Mouse (Mus musculus) myocyte (in vitro differentiated cells): Measurements from ENCODE around the gene Psmb1. TPM values are rescaled to one million over a fixed set of nuclear protein-coding genes. Genes with fewer than 3 reads are reported as not detected.
"Not testable (repeated sequence)": the region's sequence is repeated elsewhere in the genome, so short reads cannot be mapped to it uniquely, and the experiment has no call there.

Experiments used
- H3K27me3 ChIP-seq: one replicate; pipeline ENCODE4 v1.6.1; 2011; ENCODE audit not compliant: control insufficient read depth, insufficient read depth, insufficient read length
- H3K36me3 ChIP-seq: one replicate; pipeline ENCODE4 v1.6.1; 2011; ENCODE audit not compliant: control insufficient read depth, insufficient read depth
- H3K4me2 ChIP-seq: one replicate; pipeline ENCODE4 v1.6.1; 2011; ENCODE audit warnings: low read depth, control low read depth
- H3K4me3 ChIP-seq: one replicate; pipeline ENCODE4 v1.5.1; 2011; ENCODE audit warnings: mild to moderate bottlenecking, control low read depth, moderate library complexity
- H3K79me2 ChIP-seq: one replicate; pipeline ENCODE4 v1.6.1; 2011; ENCODE audit not compliant: control insufficient read depth, insufficient read depth
- H3ac ChIP-seq: one replicate; pipeline ENCODE4 v1.6.1; 2011; ENCODE audit not compliant: control insufficient read depth, insufficient read length
- CEBPB ChIP-seq: IDR thresholded peaks from 2 replicates; pipeline ENCODE4 v1.6.1; 2011; ENCODE audit warnings: mild to moderate bottlenecking, moderate library complexity; ENCODE audit not compliant: poor library complexity, insufficient read depth, severe bottlenecking
- E2F4 ChIP-seq: IDR thresholded peaks from one replicate; pipeline ENCODE4 v1.6.1; 2011; ENCODE audit warnings: mild to moderate bottlenecking, control low read depth, moderate library complexity; ENCODE audit not compliant: insufficient read depth
- MAX ChIP-seq: IDR thresholded peaks from one replicate; pipeline ENCODE4 v1.6.1; 2011; ENCODE audit warnings: low read depth, mild to moderate bottlenecking, control low read depth
- MYOD1 ChIP-seq, 3 experiments: IDR thresholded peaks; one replicate each; pipeline ENCODE4 v1.6.1; 2011; ENCODE audit warnings: control low read depth in 2 of 3, low read depth in 2 of 3, mild to moderate bottlenecking in 2 of 3, moderate library complexity in 1 of 3; ENCODE audit not compliant: insufficient read length in 2 of 3, control insufficient read depth in 1 of 3
- MYOG ChIP-seq, 3 experiments: IDR thresholded peaks; one replicate each; pipeline ENCODE4 v1.6.1; 2011; ENCODE audit warnings: control low read depth in 2 of 3, low read depth in 2 of 3, mild to moderate bottlenecking in 2 of 3; ENCODE audit not compliant: insufficient read length in 2 of 3, control insufficient read depth in 1 of 3, insufficient read depth in 1 of 3
- POLR2A ChIP-seq: IDR thresholded peaks from one replicate; pipeline ENCODE4 v1.6.1; 2011; ENCODE audit warnings: low read depth, mild to moderate bottlenecking, control low read depth, moderate library complexity; ENCODE audit not compliant: insufficient read length
- POLR2AphosphoS2 ChIP-seq: IDR thresholded peaks from one replicate; pipeline ENCODE4 v1.6.1; 2011; ENCODE audit warnings: low read depth, control low read depth; ENCODE audit not compliant: insufficient read length
- REST ChIP-seq: IDR thresholded peaks from one replicate; pipeline ENCODE4 v1.6.1; 2011; ENCODE audit warnings: mild to moderate bottlenecking, control low read depth, moderate library complexity; ENCODE audit not compliant: insufficient read depth, insufficient read length
- SRF ChIP-seq: IDR thresholded peaks from one replicate; pipeline ENCODE4 v1.6.1; 2011; ENCODE audit warnings: low read depth; ENCODE audit not compliant: control insufficient read depth, insufficient read length
- TCF12 ChIP-seq: IDR thresholded peaks from one replicate; pipeline ENCODE4 v1.6.1; 2011; ENCODE audit warnings: mild to moderate bottlenecking, control low read depth; ENCODE audit not compliant: poor library complexity, insufficient read depth, severe bottlenecking
- TCF3 ChIP-seq: IDR thresholded peaks from one replicate; pipeline ENCODE4 v1.6.1; 2011; ENCODE audit warnings: low read depth, control low read depth; ENCODE audit not compliant: insufficient read length
- USF1 ChIP-seq: IDR thresholded peaks from one replicate; pipeline ENCODE4 v1.6.1; 2011; ENCODE audit warnings: low read depth, mild to moderate bottlenecking, control low read depth, moderate library complexity
- polyA plus RNA-seq: library from polyadenylated mRNA; unstranded; fragments of >200 nt; fragmentation: generic; extraction: Trizol; gene quantifications from one replicate; pipeline ENCODE4 v1.2.1, GENCODE M21; 2012; ENCODE audit warnings: missing spikeins

Gene Psmb1
- polyA plus RNA-seq, 1 experiment = 220 TPM

DNA sequence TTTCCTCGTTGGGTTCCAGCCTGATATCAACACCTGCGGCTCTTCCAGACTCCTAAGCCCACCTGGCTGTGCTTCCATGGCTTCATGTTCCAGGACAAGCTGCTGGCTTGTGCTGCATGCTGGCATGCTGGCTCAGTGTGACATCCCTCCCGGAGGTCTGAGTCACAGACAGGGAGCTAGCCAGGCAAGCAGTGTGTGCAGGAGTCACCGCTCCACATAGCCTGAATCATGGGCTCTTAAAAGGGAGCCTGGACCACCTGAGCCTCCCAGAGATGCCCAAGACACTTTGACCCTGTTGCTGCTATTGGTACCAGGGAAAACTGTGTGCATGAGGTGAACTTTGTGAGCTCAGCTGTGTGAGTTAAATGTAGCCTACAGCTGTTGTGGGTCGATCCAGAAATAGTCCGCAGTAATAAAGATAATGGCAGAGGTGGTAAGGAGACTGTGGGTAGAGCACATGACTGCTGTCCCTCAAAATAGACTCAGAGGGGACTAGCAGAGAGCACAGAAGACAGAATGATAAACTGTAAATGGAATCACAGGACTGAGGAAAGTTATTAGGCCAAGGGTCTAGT is 37.5 kb downstream of the Psmb1 start:
- Histone ChIP-seq H3ac (no peak overlapping the region), H3K79me2 (no peaks in the 10 kb centered on the region), H3K4me2 (peak overlapping the region; percentile 38), H3K27me3 (no peaks in the 10 kb centered on the region), H3K4me3 (no peak overlapping the region), H3K36me3 (no peaks in the 10 kb centered on the region)
- TF ChIP-seq MYOG (IDR thresholded peaks at IDR 0.05; ENCODE audit: control insufficient read depth in 1 of 3, insufficient read depth in 1 of 3, insufficient read length in 2 of 3, low read depth in 2 of 3) (peak in 2 of 3 experiments; percentile 80 to 99), POLR2AphosphoS2 (no peak), TCF12 (peak; percentile 92), USF1 (peak; percentile 36), POLR2A (no peak), E2F4 (no peak), TCF3 (peak; percentile 37), MAX (no peak), REST (no peak), MYOD1 (IDR thresholded peaks at IDR 0.05; ENCODE audit: control insufficient read depth in 1 of 3, insufficient read length in 2 of 3, low read depth in 2 of 3) (peak; percentile 81 to 90 (median 82)), CEBPB (no peak), SRF (no peak)

DNA sequence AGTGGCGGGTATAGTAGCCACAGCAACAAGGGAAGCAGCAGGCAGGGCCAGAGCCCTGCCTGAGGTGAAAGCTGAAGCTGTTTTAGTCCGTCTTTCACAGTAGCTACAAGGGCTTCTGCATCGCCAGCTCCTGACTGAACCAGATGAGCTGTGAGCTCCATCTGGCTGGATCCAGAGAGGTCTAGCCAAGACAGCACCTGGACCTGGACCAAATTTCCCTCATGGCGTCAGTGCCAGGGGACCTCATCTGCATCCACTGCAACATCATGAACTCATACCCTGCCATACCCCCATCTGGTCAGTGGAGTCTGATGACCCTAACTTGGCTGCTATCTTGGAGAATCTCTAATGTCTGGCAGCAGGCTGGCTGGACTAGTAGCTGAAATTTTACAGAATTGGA is 39.8 kb downstream of the Psmb1 start:
- Histone ChIP-seq H3K27me3 (no peaks in the 10 kb centered on the region), H3K4me3 (no peak overlapping the region), H3K79me2 (no peaks in the 10 kb centered on the region), H3K4me2 (no peak overlapping the region), H3K36me3 (no peaks in the 10 kb centered on the region), H3ac (no peak overlapping the region)
- TF ChIP-seq TCF3 (no peak), SRF (no peak), E2F4 (no peak), MYOD1 (IDR thresholded peaks at IDR 0.05; ENCODE audit: control insufficient read depth in 1 of 3, insufficient read length in 2 of 3, low read depth in 2 of 3) (peak in 1 of 3 experiments; percentile 3), TCF12 (no peak)

DNA sequence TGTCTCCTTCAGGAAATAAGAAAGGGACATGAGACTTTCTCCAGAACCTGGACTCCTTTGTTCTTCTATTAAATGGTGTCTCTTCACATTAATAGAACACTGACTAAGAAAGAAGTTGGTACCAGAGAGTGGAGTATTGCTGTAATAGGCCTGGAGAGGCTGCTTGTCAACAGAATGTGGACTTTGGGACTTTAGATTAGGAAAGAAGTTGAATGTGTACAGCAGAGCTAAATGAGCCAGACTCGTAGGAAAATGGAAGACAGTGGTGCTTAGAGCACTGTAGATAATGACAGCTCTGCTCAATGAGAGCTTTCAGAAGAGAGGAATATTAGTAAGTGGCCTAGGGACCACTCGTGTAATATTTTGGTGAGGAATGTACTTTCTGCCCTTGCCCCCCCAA is 43.0 kb downstream of the Psmb1 start:
- Histone ChIP-seq H3K27me3 (peaks cover 3% of the 10 kb centered on the region), H3K79me2 (no peaks in the 10 kb centered on the region), H3K4me3 (no peak overlapping the region), H3K4me2 (no peak overlapping the region), H3ac (no peak overlapping the region), H3K36me3 (no peaks in the 10 kb centered on the region)
- TF ChIP-seq MAX (no peak), POLR2A (no peak), TCF3 (no peak), MYOG (IDR thresholded peaks at IDR 0.05; ENCODE audit: control insufficient read depth in 1 of 3, insufficient read depth in 1 of 3, insufficient read length in 2 of 3, low read depth in 2 of 3) (no peak), POLR2AphosphoS2 (no peak), CEBPB (no peak), TCF12 (no peak), REST (no peak), SRF (no peak), USF1 (no peak), E2F4 (no peak), MYOD1 (IDR thresholded peaks at IDR 0.05; ENCODE audit: control insufficient read depth in 1 of 3, insufficient read length in 2 of 3, low read depth in 2 of 3) (no peak)

DNA sequence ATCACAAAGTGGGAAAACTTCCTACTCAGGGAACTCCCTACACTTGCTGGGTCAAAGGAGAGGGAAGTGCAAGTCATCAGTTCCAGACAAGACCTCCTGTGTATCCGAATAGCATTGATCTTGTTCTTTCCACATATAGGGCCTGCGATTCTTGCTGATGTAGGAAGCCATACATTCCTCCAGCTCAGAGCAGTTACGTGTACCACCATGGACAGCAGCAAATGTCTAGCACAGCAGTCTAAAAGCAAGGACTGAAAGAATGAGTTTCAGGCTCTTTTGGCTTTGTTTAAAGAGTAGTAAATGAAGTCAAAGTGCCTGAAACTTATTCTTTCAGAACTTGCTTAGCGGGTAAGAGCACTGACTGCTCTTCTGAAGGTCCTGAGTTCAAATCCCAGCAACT is 44.3 kb downstream of the Psmb1 start:
- peaks cover 3% of the 10 kb centered on the region for H3K27me3 ChIP-seq
- H3K79me2 ChIP-seq = no peaks in the 10 kb centered on the region
- no peak overlapping the region for H3K4me3 ChIP-seq
- H3K36me3 ChIP-seq = no peaks in the 10 kb centered on the region
- H3ac ChIP-seq = no peak overlapping the region
- no peak overlapping the region for H3K4me2 ChIP-seq
- TF ChIP-seq REST = peak; percentile 73
- no peak for TF ChIP-seq SRF
- no peak for TF ChIP-seq MAX

DNA sequence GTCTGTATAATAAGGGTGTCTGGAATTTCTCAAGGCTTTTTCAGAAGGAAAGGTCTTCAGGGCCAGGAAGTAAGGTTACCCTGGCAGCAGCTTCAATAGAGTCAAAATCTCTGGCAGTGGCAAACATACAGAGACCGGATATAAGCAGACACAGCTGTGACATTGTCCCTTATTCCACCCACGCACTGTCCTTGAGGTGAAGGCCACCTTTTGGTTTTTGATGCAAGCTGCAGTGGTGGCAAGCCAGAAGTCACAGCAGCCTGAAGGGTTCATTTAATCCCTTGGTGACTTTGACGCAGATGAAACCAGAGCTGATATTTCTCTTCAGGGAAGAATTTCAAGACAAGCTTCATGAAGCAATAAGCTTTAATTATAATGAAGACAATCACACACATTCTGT is 49.9 kb downstream of the Psmb1 start:
- Histone ChIP-seq H3K4me2 (no peak overlapping the region), H3K27me3 (peaks cover 3% of the 10 kb centered on the region), H3ac (no peak overlapping the region), H3K36me3 (no peaks in the 10 kb centered on the region), H3K4me3 (no peak overlapping the region), H3K79me2 (no peaks in the 10 kb centered on the region)
- TF ChIP-seq CEBPB (no peak), MYOD1 (IDR thresholded peaks at IDR 0.05; ENCODE audit: control insufficient read depth in 1 of 3, insufficient read length in 2 of 3, low read depth in 2 of 3) (peak in 1 of 3 experiments; percentile 54), TCF12 (no peak), USF1 (no peak), MAX (no peak), POLR2A (no peak)

DNA sequence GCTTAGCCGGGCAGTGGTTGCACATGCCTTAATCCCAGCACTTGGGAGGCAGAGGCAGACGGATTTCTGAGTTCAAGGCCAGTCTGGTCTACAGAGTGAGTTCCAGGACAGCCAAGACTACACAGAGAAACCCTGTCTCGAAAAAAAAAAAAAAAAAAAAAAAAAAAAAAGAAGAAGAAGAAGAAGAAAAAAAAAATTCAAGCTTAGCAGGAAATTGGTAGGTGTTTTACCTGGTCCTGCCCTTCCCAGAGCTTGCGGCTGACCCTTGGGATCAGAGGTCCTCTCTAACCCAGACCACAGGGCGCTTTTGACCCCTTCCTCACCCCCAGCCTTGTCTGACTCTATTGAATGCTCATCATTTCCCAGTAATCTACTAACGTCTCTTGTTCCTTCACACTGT is 50.4 kb downstream of the Psmb1 start:
- not testable (repeated sequence) for H3ac ChIP-seq, H3K36me3 ChIP-seq, H3K27me3 ChIP-seq, H3K4me3 ChIP-seq, H3K4me2 ChIP-seq, H3K79me2 ChIP-seq
